Mouse (Mus musculus): ENCODE measurements around the gene Gm20388. TPM values are rescaled to one million over a fixed set of nuclear protein-coding genes. Genes with fewer than 3 reads are reported as not detected.
"Not testable (repeated sequence)": the region's sequence is repeated elsewhere in the genome, so short reads cannot be mapped to it uniquely, and the experiment has no call there.

The Gm20388 gene
- polyA plus RNA-seq, 1 experiment from 2014 or later = not detected

- no peak overlapping the region for H3K4me2 ChIP-seq
- ATAC-seq (replicated peaks; ENCODE audit: insufficient number of reproducible peaks, insufficient read depth, low FRiP score, low read depth) = no peak
- no peaks in the 10 kb centered on the region for H3K27me3 ChIP-seq
- WGBS = 63% methylated on average over 3 of the region's 3 CpGs
- H3K9me3 ChIP-seq (replicated peaks) = no peaks in the 10 kb centered on the region
- no peak overlapping the region for H3K27ac ChIP-seq
- no peak overlapping the region for H3K4me3 ChIP-seq
- H3K4me1 ChIP-seq (replicated peaks) = peaks cover 89% of the 10 kb centered on the region
- 0 out of 2 replicates have a peak, but pooled peaks cover 4% of the 10 kb centered on the region for H3K36me3 ChIP-seq
- no peak overlapping the region for H3K9ac ChIP-seq
Observed at GRCm38 (mm10) chr8:122320541-122320940, 2409.9 kb downstream of the Gm20388 start.

GRCm38 (mm10) chr8:122321455-122321921, 2410.8 kb downstream of the Gm20388 start:
- ATAC-seq (replicated peaks; ENCODE audit: insufficient number of reproducible peaks, insufficient read depth, low FRiP score, low read depth) = peak; percentile 18; the same call in 1 of the 2 replicates
- H3K9me3 ChIP-seq (replicated peaks) = no peaks in the 10 kb centered on the region
- 0 out of 2 replicates have a peak, but pooled peaks cover 4% of the 10 kb centered on the region for H3K36me3 ChIP-seq
- WGBS = 29% methylated on average over 10 of the region's 10 CpGs
- H3K4me2 ChIP-seq = no peak overlapping the region
- H3K4me3 ChIP-seq = no peak overlapping the region
- no peaks in the 10 kb centered on the region for H3K27me3 ChIP-seq
- peaks cover 89% of the 10 kb centered on the region for H3K4me1 ChIP-seq (replicated peaks)
- H3K27ac ChIP-seq = peak overlapping the region; percentile 66
- H3K9ac ChIP-seq = 0 out of 2 replicates have a peak overlapping the region, but pooled peaks have one; percentile 0

GRCm38 (mm10) chr8:122322126-122322525, 2411.5 kb downstream of the Gm20388 start:
- Histone ChIP-seq H3K9me3 (replicated peaks) (no peaks in the 10 kb centered on the region), H3K27ac (peak overlapping the region; percentile 66), H3K4me1 (replicated peaks) (peaks cover 95% of the 10 kb centered on the region), H3K27me3 (no peaks in the 10 kb centered on the region), H3K4me3 (no peak overlapping the region), H3K9ac (no peak overlapping the region), H3K4me2 (no peak overlapping the region), H3K36me3 (0 out of 2 replicates have a peak, but pooled peaks cover 4% of the 10 kb centered on the region)
- no peak for ATAC-seq (replicated peaks; ENCODE audit: insufficient number of reproducible peaks, insufficient read depth, low FRiP score, low read depth)
- WGBS = 82% methylated on average over 7 of the region's 7 CpGs

- Histone ChIP-seq H3K9me3 (replicated peaks) (no peaks in the 10 kb centered on the region), H3K27ac (peak overlapping the region; percentile 66), H3K4me2 (no peak overlapping the region), H3K27me3 (no peaks in the 10 kb centered on the region), H3K36me3 (no peaks in the 10 kb centered on the region), H3K4me3 (no peak overlapping the region), H3K9ac (no peak overlapping the region; the same call in 1 of the 2 replicates), H3K4me1 (replicated peaks) (peaks cover 91% of the 10 kb centered on the region)
- no peak; the same call in 1 of the 2 replicates for ATAC-seq (replicated peaks; ENCODE audit: insufficient number of reproducible peaks, insufficient read depth, low FRiP score, low read depth)
- WGBS = 18% methylated on average over 11 of the region's 11 CpGs
Observed at GRCm38 (mm10) chr8:122322792-122323191, 2412.2 kb downstream of the Gm20388 start.

GRCm38 (mm10) chr8:122323951-122324402, 2413.3 kb downstream of the Gm20388 start:
- not testable (repeated sequence) for H3K4me3 ChIP-seq; H3K9me3 ChIP-seq (replicated peaks); H3K36me3 ChIP-seq; H3K27me3 ChIP-seq; H3K4me2 ChIP-seq; ATAC-seq (replicated peaks; ENCODE audit: insufficient number of reproducible peaks, insufficient read depth, low FRiP score, low read depth)
- Histone ChIP-seq H3K9ac (peak overlapping the region; percentile 7; the same call in 1 of the 2 replicates), H3K27ac (peak overlapping the region; percentile 66), H3K4me1 (replicated peaks) (peaks cover 89% of the 10 kb centered on the region)
- WGBS = 18% methylated on average over 11 of the region's 13 CpGs

GRCm38 (mm10) chr8:122325196-122325595, 2414.6 kb downstream of the Gm20388 start:
- no peak overlapping the region; the same call in 1 of the 2 replicates for H3K4me2 ChIP-seq
- no peaks in the 10 kb centered on the region for H3K27me3 ChIP-seq
- no peak for ATAC-seq (replicated peaks; ENCODE audit: insufficient number of reproducible peaks, insufficient read depth, low FRiP score, low read depth)
- H3K9me3 ChIP-seq (replicated peaks) = no peaks in the 10 kb centered on the region
- H3K36me3 ChIP-seq = no peaks in the 10 kb centered on the region
- no peak overlapping the region for H3K4me3 ChIP-seq
- peak overlapping the region; percentile 66 for H3K27ac ChIP-seq
- 40% methylated on average over 2 of the region's 2 CpGs for WGBS
- peak overlapping the region; percentile 7; the same call in 1 of the 2 replicates for H3K9ac ChIP-seq
- peaks cover 94% of the 10 kb centered on the region for H3K4me1 ChIP-seq (replicated peaks)

- H3K9me3 ChIP-seq (replicated peaks) = no peaks in the 10 kb centered on the region
- H3K9ac ChIP-seq = no peak overlapping the region
- WGBS = 40% methylated on average over 14 of the region's 14 CpGs
- H3K4me2 ChIP-seq = peak overlapping the region; percentile 16; the same call in 1 of the 2 replicates
- peaks cover 94% of the 10 kb centered on the region for H3K4me1 ChIP-seq (replicated peaks)
- H3K36me3 ChIP-seq = no peaks in the 10 kb centered on the region
- no peak for ATAC-seq (replicated peaks; ENCODE audit: insufficient number of reproducible peaks, insufficient read depth, low FRiP score, low read depth)
- H3K27me3 ChIP-seq = no peaks in the 10 kb centered on the region
- H3K27ac ChIP-seq = peak overlapping the region; percentile 66
- no peak overlapping the region for H3K4me3 ChIP-seq
Observed at GRCm38 (mm10) chr8:122326114-122326542, 2415.5 kb downstream of the Gm20388 start.

GRCm38 (mm10) chr8:122329072-122329471, 2418.4 kb downstream of the Gm20388 start:
- peaks cover 12% of the 10 kb centered on the region; the same call in 1 of the 2 replicates for H3K36me3 ChIP-seq
- H3K27me3 ChIP-seq = no peaks in the 10 kb centered on the region
- no peak overlapping the region for H3K4me2 ChIP-seq
- peak overlapping the region; percentile 70 for H3K27ac ChIP-seq
- H3K9ac ChIP-seq = no peak overlapping the region
- H3K9me3 ChIP-seq (replicated peaks) = no peaks in the 10 kb centered on the region
- ATAC-seq (replicated peaks; ENCODE audit: insufficient number of reproducible peaks, insufficient read depth, low FRiP score, low read depth) = no peak
- H3K4me3 ChIP-seq = no peak overlapping the region
- WGBS = 41% methylated on average over 8 of the region's 8 CpGs
- peaks cover 79% of the 10 kb centered on the region for H3K4me1 ChIP-seq (replicated peaks)

GRCm38 (mm10) chr8:122329553-122330239, 2419.1 kb downstream of the Gm20388 start:
- Histone ChIP-seq H3K9ac (no peak overlapping the region), H3K36me3 (peaks cover 18% of the 10 kb centered on the region), H3K27me3 (0 out of 2 replicates have a peak, but pooled peaks cover 3% of the 10 kb centered on the region), H3K27ac (peak overlapping the region; percentile 70), H3K9me3 (replicated peaks) (no peaks in the 10 kb centered on the region), H3K4me1 (replicated peaks) (peaks cover 72% of the 10 kb centered on the region), H3K4me3 (no peak overlapping the region), H3K4me2 (no peak overlapping the region)
- 75% methylated on average over 22 of the region's 22 CpGs for WGBS
- no peak for ATAC-seq (replicated peaks; ENCODE audit: insufficient number of reproducible peaks, insufficient read depth, low FRiP score, low read depth)

GRCm38 (mm10) chr8:122330446-122331133, 2419.9 kb downstream of the Gm20388 start:
- ATAC-seq (replicated peaks; ENCODE audit: insufficient number of reproducible peaks, insufficient read depth, low FRiP score, low read depth) = no peak
- no peak overlapping the region for H3K4me2 ChIP-seq
- 48% methylated on average over 12 of the region's 12 CpGs for WGBS
- H3K36me3 ChIP-seq = peaks cover 27% of the 10 kb centered on the region
- H3K4me1 ChIP-seq (replicated peaks) = peaks cover 64% of the 10 kb centered on the region
- peak overlapping the region; percentile 70 for H3K27ac ChIP-seq
- 0 out of 2 replicates have a peak, but pooled peaks cover 3% of the 10 kb centered on the region for H3K27me3 ChIP-seq
- no peaks in the 10 kb centered on the region for H3K9me3 ChIP-seq (replicated peaks)
- H3K4me3 ChIP-seq = no peak overlapping the region
- peak overlapping the region; percentile 35; the same call in 1 of the 2 replicates for H3K9ac ChIP-seq

- H3K4me3 ChIP-seq = no peak overlapping the region
- peak overlapping the region; percentile 35; the same call in 1 of the 2 replicates for H3K9ac ChIP-seq
- peaks cover 62% of the 10 kb centered on the region for H3K4me1 ChIP-seq (replicated peaks)
- WGBS = 58% methylated on average over 3 of the region's 3 CpGs
- H3K4me2 ChIP-seq = no peak overlapping the region
- peak overlapping the region; percentile 70 for H3K27ac ChIP-seq
- peaks cover 33% of the 10 kb centered on the region for H3K36me3 ChIP-seq
- H3K9me3 ChIP-seq (replicated peaks) = no peaks in the 10 kb centered on the region
- peak; percentile 58 for ATAC-seq (replicated peaks; ENCODE audit: insufficient number of reproducible peaks, insufficient read depth, low FRiP score, low read depth)
- H3K27me3 ChIP-seq = 0 out of 2 replicates have a peak, but pooled peaks cover 3% of the 10 kb centered on the region
Observed at GRCm38 (mm10) chr8:122331134-122331523, 2420.5 kb downstream of the Gm20388 start.
